Mouse (Mus musculus): ENCODE results near the gene Prr14l.
"Not testable (repeated sequence)": the region's sequence is repeated elsewhere in the genome, so short reads cannot be mapped to it uniquely, and the experiment has no call there.

The Prr14l gene

DNA sequence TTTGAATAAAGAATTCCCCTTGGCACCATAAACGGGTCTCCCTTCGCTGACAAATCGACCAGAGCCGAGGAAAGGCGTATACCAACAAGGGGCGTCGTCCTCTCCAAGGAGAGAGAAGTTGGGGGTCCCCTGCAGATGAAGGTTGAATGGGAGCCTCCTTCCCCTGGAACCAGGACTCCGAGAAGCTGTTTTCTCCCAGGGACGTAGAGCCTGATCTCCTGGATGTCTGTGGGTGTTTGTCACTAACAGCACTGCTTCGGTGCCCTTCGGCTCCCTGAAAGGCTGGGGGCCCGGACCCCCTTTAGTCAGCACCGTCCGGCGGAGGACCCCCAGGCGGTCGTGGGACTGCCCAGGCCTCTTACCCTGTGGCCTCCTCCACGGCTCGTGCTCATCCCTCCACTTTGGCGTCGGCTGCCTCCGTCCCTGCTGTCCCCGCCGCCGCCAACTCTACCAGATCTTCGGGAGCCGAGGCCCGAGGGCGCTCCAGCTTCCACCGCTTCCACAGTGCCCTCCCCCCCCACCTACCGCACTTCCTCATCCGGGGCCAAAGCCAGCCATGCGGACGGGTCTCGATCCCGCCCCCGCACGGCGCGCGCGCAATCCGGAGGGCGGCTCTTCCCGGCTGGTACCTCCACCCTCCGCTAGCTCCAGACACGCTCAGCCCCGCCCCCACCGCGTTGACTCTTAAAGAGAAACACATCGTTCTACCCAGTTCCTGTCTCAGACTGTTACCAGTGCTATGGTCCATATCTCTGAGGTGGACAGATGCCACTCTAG is at the start of gene Prr14l:
Gene Prr14l (minus strand): TSS at position 526 of the 777 bp plus-strand sequence.
- DNase-seq (ENCODE audit: low read depth, low spot score) = peak; percentile 90

DNA sequence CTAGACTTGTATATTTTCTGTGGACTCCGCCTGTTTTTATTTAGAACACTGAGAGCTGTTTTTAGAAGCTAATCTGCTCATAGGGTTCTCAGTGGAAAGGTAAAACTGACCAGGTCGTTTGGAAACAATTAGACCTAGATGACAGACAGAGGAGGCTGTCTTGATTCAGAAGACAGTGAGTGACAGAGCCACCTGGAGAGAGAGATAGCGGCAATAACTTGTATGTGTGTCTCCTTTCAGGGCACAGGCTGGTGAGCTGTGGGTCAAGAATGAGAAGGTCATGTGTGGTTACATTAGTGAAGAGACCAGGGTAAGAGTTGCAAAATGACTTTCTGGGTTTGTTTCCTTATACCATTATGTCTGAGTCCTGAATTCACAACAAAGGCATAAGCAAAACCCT is 32.7 kb upstream of the Prr14l start:
- no peak for DNase-seq (ENCODE audit: low read depth, low spot score)

GRCm38 (mm10) chr5:32872346-32872745 is 18.3 kb upstream of the Prr14l start:
- no peak for DNase-seq (ENCODE audit: low read depth, low spot score)

DNA sequence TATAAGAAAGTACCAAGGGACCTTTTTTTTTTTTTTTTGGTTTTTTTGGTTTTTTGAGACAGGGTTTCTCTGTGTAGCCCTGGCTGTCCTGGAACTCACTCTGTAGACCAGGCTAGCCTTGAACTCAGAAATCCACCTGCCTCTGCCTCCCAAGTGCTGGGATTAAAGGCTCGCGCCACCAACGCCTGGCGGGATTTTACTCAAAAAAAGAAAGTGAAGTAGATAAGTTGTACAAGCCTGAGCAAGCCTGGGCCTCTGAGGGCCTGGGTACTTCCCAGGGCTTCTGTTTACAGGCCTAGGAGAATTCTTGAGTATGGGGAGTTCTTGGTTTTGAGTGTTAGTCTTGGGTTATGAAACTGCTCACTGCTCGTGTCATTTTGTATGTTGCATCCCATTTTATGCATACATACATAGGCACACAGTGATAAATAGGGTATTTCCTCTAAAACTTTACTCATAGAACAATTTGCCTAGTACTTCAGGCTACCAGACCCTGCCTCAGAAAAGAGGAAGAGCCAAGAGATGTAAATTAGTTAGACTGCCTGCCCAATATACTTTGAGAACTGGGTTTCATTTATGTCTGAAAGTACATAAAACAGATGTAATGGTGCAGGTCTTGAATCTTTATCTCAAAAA is 15.5 kb upstream of the Prr14l start:
- DNase-seq (ENCODE audit: low read depth, low spot score) = no peak

- DNase-seq (ENCODE audit: low read depth, low spot score) = peak; percentile 83
These were observed 9.5 kb upstream of the Prr14l start, which contains the start of gene Depdc5 for GRCm38 (mm10) chr5:32863253-32864228. Depdc5 (plus strand) TSS chr5:32863701.

DNA sequence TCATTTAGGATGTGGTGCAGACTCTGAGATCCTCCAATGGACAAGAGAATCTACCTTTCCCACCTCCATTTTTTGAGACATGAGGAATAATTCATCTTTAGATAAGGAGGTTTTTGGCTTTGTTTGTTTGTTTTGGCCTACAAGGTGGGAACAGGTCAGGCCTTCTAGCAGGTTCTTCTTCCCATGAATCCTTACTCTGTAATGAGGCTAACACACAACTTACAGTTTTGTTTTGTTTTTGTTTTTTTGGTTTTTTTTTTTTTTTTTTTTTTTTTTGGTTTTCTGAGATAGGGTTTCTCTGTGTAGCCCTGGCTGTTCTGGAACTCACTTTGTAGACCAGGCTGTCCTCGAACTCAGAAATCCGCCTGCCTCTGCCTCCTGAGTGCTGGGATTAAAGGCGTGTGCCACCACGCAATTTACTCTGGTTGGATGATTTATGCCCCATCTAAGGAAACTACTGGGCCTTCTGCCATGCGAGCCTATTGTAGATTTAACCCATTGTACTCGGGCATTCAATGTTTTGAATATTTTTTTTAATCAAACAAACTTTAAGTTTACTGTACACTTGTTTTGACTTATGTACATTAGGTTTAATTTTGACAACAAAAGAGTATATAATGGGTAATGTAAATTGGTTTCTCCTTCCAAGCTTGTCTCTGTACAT is 8.5 kb upstream of the Prr14l start:
- no peak for DNase-seq (ENCODE audit: low read depth, low spot score)

DNA sequence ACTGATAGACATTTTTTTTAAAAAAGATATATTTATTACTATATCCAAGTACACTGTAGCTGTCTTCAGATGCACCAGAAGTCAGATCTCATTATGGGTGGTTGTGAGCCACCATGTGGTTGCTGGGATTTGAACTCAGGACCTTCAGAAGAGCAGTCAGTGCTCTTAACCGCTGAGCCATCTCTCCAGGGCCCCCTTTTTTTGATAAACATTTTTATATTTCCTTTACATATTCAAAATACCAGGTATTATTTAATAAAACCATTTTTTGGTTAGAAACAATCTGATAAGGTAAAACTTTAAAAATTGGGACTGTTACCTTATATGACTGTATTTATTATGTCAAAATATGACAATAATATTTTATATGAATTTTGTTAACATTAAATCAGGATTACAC is 7.0 kb upstream of the Prr14l start:
- DNase-seq (ENCODE audit: low read depth, low spot score) = no peak

DNA sequence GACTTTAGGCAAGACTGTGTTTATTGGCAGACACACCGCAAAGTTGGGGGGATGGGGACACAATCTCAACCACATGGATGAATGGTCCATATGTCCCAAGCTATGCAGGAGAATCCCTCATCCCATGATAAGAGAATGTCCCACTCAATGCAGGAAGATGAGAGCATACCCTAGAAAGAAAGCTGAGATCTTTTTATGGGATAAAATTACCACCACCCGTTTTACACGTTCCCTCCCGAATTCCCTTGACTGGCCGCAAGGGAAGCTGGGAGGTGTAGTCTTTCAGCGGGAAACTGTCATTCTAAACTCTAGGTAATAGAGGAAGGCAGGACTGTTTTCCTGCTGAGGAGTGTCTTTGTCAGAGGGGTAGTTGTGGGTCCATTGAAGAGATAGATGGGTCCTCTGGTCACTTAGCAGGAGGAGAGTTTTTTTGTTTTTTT is 3.7 kb upstream of the Prr14l start:
- no peak for DNase-seq (ENCODE audit: low read depth, low spot score)

- not testable (repeated sequence) for DNase-seq (ENCODE audit: low read depth, low spot score)
These were observed 1.2 kb upstream of the Prr14l start for GRCm38 (mm10) chr5:32855274-32855673.

- DNase-seq (ENCODE audit: low read depth, low spot score) = no peak
These were observed 762 bp upstream of the Prr14l start for GRCm38 (mm10) chr5:32854818-32855217.

GRCm38 (mm10) chr5:32852026-32852425 is 2.0 kb downstream of the Prr14l start:
- DNase-seq (ENCODE audit: low read depth, low spot score) = no peak

- not testable (repeated sequence) for DNase-seq (ENCODE audit: low read depth, low spot score)
These were observed 4.5 kb downstream of the Prr14l start for GRCm38 (mm10) chr5:32849580-32849979.

DNA sequence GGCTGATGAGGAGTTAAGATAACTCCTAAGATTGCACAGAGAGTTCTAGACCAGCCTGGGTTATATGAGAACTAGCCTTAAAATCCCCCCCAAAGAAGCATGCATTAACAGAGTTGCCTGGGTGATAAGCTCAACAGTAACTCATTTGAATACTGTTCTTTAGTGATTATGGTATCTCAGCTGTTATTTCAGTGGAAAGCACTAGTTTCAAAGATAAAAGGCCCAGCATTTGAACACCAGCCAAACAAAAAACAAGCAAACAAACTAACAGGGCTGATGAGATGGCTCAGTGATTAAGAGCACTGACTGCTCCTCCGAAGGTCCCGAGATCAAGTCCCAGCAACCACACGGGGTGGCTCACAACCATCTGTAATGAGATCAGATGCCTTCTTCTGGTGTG is 4.9 kb downstream of the Prr14l start:
- DNase-seq (ENCODE audit: low read depth, low spot score) = no peak

GRCm38 (mm10) chr5:32840029-32840428 is 14.0 kb downstream of the Prr14l start:
- DNase-seq (ENCODE audit: low read depth, low spot score) = no peak

GRCm38 (mm10) chr5:32836976-32837375 is 17.1 kb downstream of the Prr14l start:
- DNase-seq (ENCODE audit: low read depth, low spot score) = no peak

- DNase-seq (ENCODE audit: low read depth, low spot score) = no peak
These were observed 19.6 kb downstream of the Prr14l start for GRCm38 (mm10) chr5:32834497-32834896.

- DNase-seq (ENCODE audit: low read depth, low spot score) = no peak
These were observed 24.0 kb downstream of the Prr14l start for GRCm38 (mm10) chr5:32830054-32830453.

GRCm38 (mm10) chr5:32828766-32829165 is 25.3 kb downstream of the Prr14l start:
- not testable (repeated sequence) for DNase-seq (ENCODE audit: low read depth, low spot score)

DNA sequence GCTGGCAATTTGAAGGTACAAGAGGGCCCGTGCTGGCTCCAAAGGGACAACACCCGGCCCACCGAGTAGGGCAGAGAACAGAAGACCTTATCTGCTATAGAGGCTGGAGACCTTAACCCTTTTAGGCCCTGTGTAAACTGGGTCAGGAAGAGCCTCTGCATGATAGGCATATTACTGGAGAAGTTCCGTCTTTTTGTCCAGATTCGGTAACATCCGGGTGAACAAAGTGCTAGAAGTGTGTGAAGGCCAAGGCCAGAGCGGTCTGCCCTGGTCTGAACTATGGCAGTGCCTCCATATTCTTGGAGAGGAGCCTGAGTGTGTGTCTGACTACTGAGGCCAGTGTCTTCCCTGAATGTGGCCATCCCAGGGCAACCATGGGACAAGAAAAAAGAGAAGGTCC is 27.0 kb downstream of the Prr14l start, which contains the start of gene Gm20671:
Gene Gm20671 (minus strand): TSS at position 101 of the 400 bp plus-strand sequence.
- DNase-seq (ENCODE audit: low read depth, low spot score) = no peak

DNA sequence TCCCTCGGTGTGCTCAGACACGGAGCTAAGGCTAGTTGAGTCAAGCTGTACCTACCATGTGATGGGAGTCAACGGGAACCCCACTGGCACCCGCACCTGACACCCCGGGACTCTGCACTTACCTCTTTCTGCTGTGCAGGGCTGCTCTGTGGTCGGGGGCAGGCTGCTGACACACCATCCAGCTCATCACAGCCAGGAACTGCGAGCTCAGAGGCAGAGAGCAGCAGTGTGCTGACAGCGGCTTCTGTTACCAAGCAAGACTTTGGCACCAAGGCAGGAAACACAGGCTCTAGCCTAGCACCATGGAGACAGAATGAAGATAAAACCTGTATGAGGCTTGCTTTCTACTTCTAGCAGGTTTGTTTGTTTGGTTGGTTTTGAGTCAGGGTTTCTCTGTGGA is 33.6 kb downstream of the Prr14l start:
- no peak for DNase-seq (ENCODE audit: low read depth, low spot score)

GRCm38 (mm10) chr5:32815396-32815795 is 38.7 kb downstream of the Prr14l start:
- no peak for DNase-seq (ENCODE audit: low read depth, low spot score)
